Mouse (Mus musculus) intestine, embryonic 16.5 days (tissue): ENCODE data around the gene Syn3. TPM values are rescaled to one million over a fixed set of nuclear protein-coding genes. Genes with fewer than 3 reads are reported as not detected.
A peak's percentile ranks its signal among the peaks of the same experiment; 100 is the strongest.

Experiments
- ATAC-seq: fragments of 200-750 bp; cut with Nextera tagmentation; 2 replicates; pipeline ENCODE4 v1.8.0; 2017; ENCODE audit warnings: moderate TSS enrichment, moderate library complexity
- H3K27ac ChIP-seq: fragments of 300-500 bp; sonication (generic); 2 replicates; pipeline ENCODE4 v1.5.1; 2014; ENCODE audit warnings: mild to moderate bottlenecking, low read length
- H3K27me3 ChIP-seq: fragments of 300-500 bp; sonication (generic); replicated peaks from 2 replicates; pipeline ENCODE4 v1.6.1; 2014; ENCODE audit warnings: low read length, control low read depth, mixed read lengths; ENCODE audit not compliant: control insufficient read depth, insufficient read depth
- H3K36me3 ChIP-seq: fragments of 300-500 bp; sonication (generic); 2 replicates; pipeline ENCODE4 v1.6.1; 2014; ENCODE audit warnings: low read length, control low read depth; ENCODE audit not compliant: control insufficient read depth, insufficient read depth
- H3K4me1 ChIP-seq: fragments of 300-500 bp; sonication (generic); 2 replicates; pipeline ENCODE4 v1.6.1; 2014; ENCODE audit warnings: low read length, control low read depth, mixed read lengths; ENCODE audit not compliant: control insufficient read depth, insufficient read depth
- H3K4me2 ChIP-seq: fragments of 300-500 bp; sonication (generic); 2 replicates; pipeline ENCODE4 v1.6.1; 2014; ENCODE audit warnings: low read depth, low read length, control low read depth
- H3K4me3 ChIP-seq: fragments of 300-500 bp; sonication (generic); 2 replicates; pipeline ENCODE4 v1.5.1; 2014; ENCODE audit warnings: mild to moderate bottlenecking, low read length
- H3K9ac ChIP-seq: fragments of 300-500 bp; sonication (generic); 2 replicates; pipeline ENCODE4 v1.6.1; 2014; ENCODE audit warnings: low read depth, low read length
- H3K9me3 ChIP-seq: fragments of 300-500 bp; sonication (generic); 2 replicates; pipeline ENCODE4 v1.6.1; 2016; ENCODE audit warnings: low read length, control low read depth; ENCODE audit not compliant: control insufficient read depth
- WGBS: fragments of 180-500 bp; shearing (Covaris S2); extraction: QIAGEN DNeasy Blood & Tissue Kit; methylation state at CpG from one replicate; pipeline ENCODE4 v1.1.7; 2014; 5-methylcytosine and 5-hydroxymethylcytosine counted together
- polyA plus RNA-seq: library from polyadenylated mRNA; unstranded; fragments of >200 nt; fragmentation: Nextera tagmentation; extraction: Ambion mirVana; gene quantifications from 2 replicates; pipeline ENCODE4 v1.2.1, GENCODE M21; 2015

Syn3 gene
- polyA plus RNA-seq, 1 experiment from 2014 or later = 2.3 TPM

GRCm38 (mm10) chr10:86368811-86369210, 129.9 kb downstream of the Syn3 start:
- no peak overlapping the region for H3K4me3 ChIP-seq
- ATAC-seq = peak; percentile 45; the same call in 1 of the 2 replicates
- H3K9ac ChIP-seq = no peak overlapping the region
- WGBS = 54% methylated on average over 12 of the region's 12 CpGs
- H3K27ac ChIP-seq = no peak overlapping the region
- no peaks in the 10 kb centered on the region for H3K27me3 ChIP-seq
- H3K36me3 ChIP-seq = no peaks in the 10 kb centered on the region
- H3K9me3 ChIP-seq = no peaks in the 10 kb centered on the region
- H3K4me2 ChIP-seq = no peak overlapping the region
- H3K4me1 ChIP-seq = peaks cover 8% of the 10 kb centered on the region

- Histone ChIP-seq H3K4me2 (no peak overlapping the region), H3K9me3 (no peaks in the 10 kb centered on the region), H3K27me3 (no peaks in the 10 kb centered on the region), H3K27ac (no peak overlapping the region), H3K4me3 (no peak overlapping the region), H3K9ac (no peak overlapping the region), H3K36me3 (no peaks in the 10 kb centered on the region), H3K4me1 (peaks cover 8% of the 10 kb centered on the region)
- no peak for ATAC-seq
- 81% methylated on average over 4 of the region's 4 CpGs for WGBS
Measured at GRCm38 (mm10) chr10:86367346-86367745, 131.3 kb downstream of the Syn3 start.

- no peaks in the 10 kb centered on the region for H3K27me3 ChIP-seq
- H3K4me1 ChIP-seq = peaks cover 8% of the 10 kb centered on the region
- no peak overlapping the region; the same call in 1 of the 2 replicates for H3K27ac ChIP-seq
- H3K36me3 ChIP-seq = no peaks in the 10 kb centered on the region
- WGBS = 33% methylated on average over 5 of the region's 5 CpGs
- no peaks in the 10 kb centered on the region for H3K9me3 ChIP-seq
- no peak overlapping the region for H3K4me3 ChIP-seq
- no peak overlapping the region for H3K4me2 ChIP-seq
- H3K9ac ChIP-seq = no peak overlapping the region
- ATAC-seq = peak; percentile 91
Measured at GRCm38 (mm10) chr10:86365632-86366092, 133.0 kb downstream of the Syn3 start.

GRCm38 (mm10) chr10:86363669-86364309, 134.9 kb downstream of the Syn3 start:
- no peaks in the 10 kb centered on the region for H3K27me3 ChIP-seq
- 77% methylated on average over 8 of the region's 8 CpGs for WGBS

GRCm38 (mm10) chr10:86359699-86360098, 139.0 kb downstream of the Syn3 start:
- no peak for ATAC-seq
- H3K36me3 ChIP-seq = no peaks in the 10 kb centered on the region
- H3K9me3 ChIP-seq = no peaks in the 10 kb centered on the region
- 0 out of 2 replicates have a peak, but pooled peaks cover 3% of the 10 kb centered on the region for H3K4me1 ChIP-seq
- H3K9ac ChIP-seq = no peak overlapping the region
- H3K4me3 ChIP-seq = no peak overlapping the region
- 44% methylated on average over 4 of the region's 4 CpGs for WGBS
- no peak overlapping the region for H3K4me2 ChIP-seq
- no peaks in the 10 kb centered on the region for H3K27me3 ChIP-seq
- no peak overlapping the region for H3K27ac ChIP-seq

More at GRCm38 (mm10) chr10:86363669-86364309, 134.9 kb downstream of the Syn3 start:
- Histone ChIP-seq H3K27ac (no peak overlapping the region), H3K9me3 (no peaks in the 10 kb centered on the region), H3K36me3 (no peaks in the 10 kb centered on the region), H3K9ac (no peak overlapping the region), H3K4me3 (no peak overlapping the region), H3K4me2 (no peak overlapping the region), H3K4me1 (peaks cover 11% of the 10 kb centered on the region)
- ATAC-seq = no peak

GRCm38 (mm10) chr10:86359208-86359607, 139.5 kb downstream of the Syn3 start:
- Histone ChIP-seq H3K27ac (no peak overlapping the region), H3K27me3 (no peaks in the 10 kb centered on the region), H3K9me3 (no peaks in the 10 kb centered on the region), H3K4me1 (0 out of 2 replicates have a peak, but pooled peaks cover 3% of the 10 kb centered on the region), H3K4me3 (no peak overlapping the region), H3K4me2 (no peak overlapping the region), H3K9ac (no peak overlapping the region), H3K36me3 (no peaks in the 10 kb centered on the region)
- WGBS = 59% methylated on average over 2 of the region's 2 CpGs
- no peak for ATAC-seq

GRCm38 (mm10) chr10:86358307-86358975, 140.3 kb downstream of the Syn3 start:
- no peaks in the 10 kb centered on the region for H3K9me3 ChIP-seq
- ATAC-seq = no peak
- no peak overlapping the region for H3K4me3 ChIP-seq
- no peak overlapping the region for H3K4me2 ChIP-seq
- 0 out of 2 replicates have a peak, but pooled peaks cover 3% of the 10 kb centered on the region for H3K4me1 ChIP-seq
- no peak overlapping the region for H3K9ac ChIP-seq
- 87% methylated on average over 7 of the region's 7 CpGs for WGBS
- H3K27ac ChIP-seq = no peak overlapping the region
- no peaks in the 10 kb centered on the region for H3K36me3 ChIP-seq
- no peaks in the 10 kb centered on the region for H3K27me3 ChIP-seq

- Histone ChIP-seq H3K4me3 (no peak overlapping the region), H3K9ac (no peak overlapping the region), H3K27ac (no peak overlapping the region), H3K4me1 (0 out of 2 replicates have a peak, but pooled peaks cover 3% of the 10 kb centered on the region), H3K4me2 (no peak overlapping the region), H3K9me3 (no peaks in the 10 kb centered on the region), H3K27me3 (no peaks in the 10 kb centered on the region), H3K36me3 (no peaks in the 10 kb centered on the region)
- ATAC-seq = no peak; the same call in 1 of the 2 replicates
- 68% methylated on average over 5 of the region's 5 CpGs for WGBS
Measured at GRCm38 (mm10) chr10:86356819-86357563, 141.7 kb downstream of the Syn3 start.

GRCm38 (mm10) chr10:86352521-86352920, 146.2 kb downstream of the Syn3 start:
- peak; percentile 66 for ATAC-seq
- Histone ChIP-seq H3K9me3 (no peaks in the 10 kb centered on the region), H3K4me2 (no peak overlapping the region), H3K36me3 (no peaks in the 10 kb centered on the region), H3K4me1 (no peaks in the 10 kb centered on the region), H3K4me3 (no peak overlapping the region), H3K9ac (no peak overlapping the region), H3K27ac (no peak overlapping the region), H3K27me3 (no peaks in the 10 kb centered on the region)
- 95% methylated on average over 3 of the region's 3 CpGs for WGBS
